Mouse (Mus musculus): ENCODE data around the gene Crlf1. TPM values are rescaled to one million over a fixed set of nuclear protein-coding genes. Genes with fewer than 3 reads are reported as not detected.

Crlf1 gene
- total RNA-seq, 2 experiments from 2014 or later: 0.74 to 1.6 TPM

- peak; percentile 54 to 64 for DNase-seq (ENCODE audit: low spot score in 2 of 2)
Observed at GRCm38 (mm10) chr8:70544200-70544687, 51.3 kb downstream of the Crlf1 start.

- DNase-seq (ENCODE audit: low spot score in 2 of 2): no peak
Observed at GRCm38 (mm10) chr8:70546412-70546811, 53.5 kb downstream of the Crlf1 start.

- no peak for DNase-seq (ENCODE audit: low spot score in 2 of 2)
Observed at GRCm38 (mm10) chr8:70547762-70548161, 54.8 kb downstream of the Crlf1 start.

- DNase-seq (ENCODE audit: low spot score in 2 of 2): no peak
Observed at GRCm38 (mm10) chr8:70549412-70550184, 56.6 kb downstream of the Crlf1 start.

- DNase-seq (ENCODE audit: low spot score in 2 of 2): no peak
Observed at GRCm38 (mm10) chr8:70551558-70552161, 58.7 kb downstream of the Crlf1 start.

GRCm38 (mm10) chr8:70552836-70553235, 59.9 kb downstream of the Crlf1 start:
- no peak for DNase-seq (ENCODE audit: low spot score in 2 of 2)

Other genes starting within 250 kb of the Crlf1 start
- gene Homer3, start 210.3 kb upstream of the Crlf1 start, total RNA-seq (2021): 10 to 100 TPM; 18.5 to 19.8 TPM
- gene Ddx49, start 190.7 kb upstream of the Crlf1 start, total RNA-seq (2021): 10 to 100 TPM; 63.9 to 70.5 TPM
- gene Cope, start 190.6 kb upstream of the Crlf1 start, total RNA-seq (2021): 100 to 1,000 TPM; 185 to 205 TPM
- 1 to 10 TPM; 2.0 to 2.5 TPM for gene Cers1, start 177.4 kb upstream of the Crlf1 start, total RNA-seq (2021)
- gene Gdf1, start 163.3 kb upstream of the Crlf1 start, total RNA-seq (2021): not detected
- gene Upf1, start 139.9 kb upstream of the Crlf1 start, total RNA-seq (2021): 10 to 100 TPM; 64.0 to 70.2 TPM
- gene Comp, start 119.6 kb upstream of the Crlf1 start, total RNA-seq (2021): under 1 TPM in 1 of 2 experiments, not detected in 1; 0.35 TPM
- 10 to 100 TPM; 19.3 to 22.3 TPM for gene Crtc1, start 53.6 kb upstream of the Crlf1 start, total RNA-seq (2021)
- 10 to 100 TPM; 26.0 to 27.0 TPM for gene Klhl26, start 16.2 kb upstream of the Crlf1 start, total RNA-seq (2021)
- 10 to 100 TPM; 20.4 to 26.4 TPM for gene Tmem59l, start 5.8 kb upstream of the Crlf1 start, total RNA-seq (2021)
- gene Rex1bd, start 13.6 kb downstream of the Crlf1 start, total RNA-seq (2021): 100 to 1,000 TPM; 155 to 174 TPM
- gene Uba52, start 17.6 kb downstream of the Crlf1 start, total RNA-seq (2021): 1,000 to 10,000 TPM; 1,449 to 1,570 TPM
- 100 to 1,000 TPM; 257 to 332 TPM for gene Fkbp8, start 34.6 kb downstream of the Crlf1 start, total RNA-seq (2021)
- gene Kxd1, start 34.8 kb downstream of the Crlf1 start, total RNA-seq (2021): 10 to 100 TPM; 68.1 to 76.3 TPM
- 10 to 100 TPM; 23.1 to 26.6 TPM for gene Ell, start 46.3 kb downstream of the Crlf1 start, total RNA-seq (2021)
- 100 to 1,000 TPM; 115 to 165 TPM for gene Isyna1, start 101.2 kb downstream of the Crlf1 start, total RNA-seq (2021)
- 10 to 100 TPM; 78.5 to 86.9 TPM for gene Ssbp4, start 115.7 kb downstream of the Crlf1 start, total RNA-seq (2021)
- gene Lrrc25, start 123.0 kb downstream of the Crlf1 start, total RNA-seq (2021): 1 to 10 TPM; 1.4 to 3.0 TPM
- gene Gdf15, start 139.3 kb downstream of the Crlf1 start, total RNA-seq (2021): 1 to 10 TPM; 2.2 to 6.4 TPM
- gene Pgpep1, start 167.2 kb downstream of the Crlf1 start, total RNA-seq (2021): 100 to 1,000 TPM; 101 to 153 TPM
- gene Lsm4, start 180.1 kb downstream of the Crlf1 start, total RNA-seq (2021): 10 to 100 TPM; 73.2 to 75.9 TPM
- 100 to 1,000 TPM; 228 to 252 TPM for gene Jund, start 205.8 kb downstream of the Crlf1 start, total RNA-seq (2021)
- under 1 TPM in 1 of 2 experiments, not detected in 1; 0.10 TPM for gene Iqcn, start 210.3 kb downstream of the Crlf1 start, total RNA-seq (2021)
- under 1 TPM in 1 of 2 experiments, not detected in 1; 0.53 TPM for gene Gm3336, start 225.4 kb downstream of the Crlf1 start, total RNA-seq (2021)
- under 1 TPM; 0.42 to 0.86 TPM for gene Pde4c, start 230.6 kb downstream of the Crlf1 start, total RNA-seq (2021)